Mouse (Mus musculus) midbrain, embryonic 12.5 days (tissue): ENCODE measurements around the gene Kif22. TPM values are rescaled to one million over a fixed set of nuclear protein-coding genes. Genes with fewer than 3 reads are reported as not detected.
A peak's percentile ranks its signal among the peaks of the same experiment; 100 is the strongest.

ENCODE experiments used
- ATAC-seq: fragments of 200-750 bp; cut with Nextera tagmentation; 2 replicates; pipeline ENCODE4 v1.8.0; 2017; ENCODE audit warnings: low read depth, moderate TSS enrichment, moderate library complexity; ENCODE audit not compliant: low FRiP score
- H3K27ac ChIP-seq: fragments of 300-500 bp; sonication (generic); replicated peaks from 2 replicates; pipeline ENCODE4 v1.5.1; 2016; ENCODE audit warnings: mild to moderate bottlenecking
- H3K27me3 ChIP-seq: fragments of 300-500 bp; sonication (generic); 2 replicates; pipeline ENCODE4 v1.6.1; 2016; ENCODE audit warnings: mild to moderate bottlenecking
- H3K36me3 ChIP-seq: fragments of 300-500 bp; sonication (generic); 2 replicates; pipeline ENCODE4 v1.6.1; 2016
- H3K4me1 ChIP-seq: fragments of 300-500 bp; sonication (generic); 2 replicates; pipeline ENCODE4 v1.6.1; 2016
- H3K4me2 ChIP-seq: fragments of 300-500 bp; sonication (generic); replicated peaks from 2 replicates; pipeline ENCODE4 v1.6.1; 2016; ENCODE audit warnings: mild to moderate bottlenecking, moderate library complexity
- H3K4me3 ChIP-seq: fragments of 300-500 bp; sonication (generic); 2 replicates; pipeline ENCODE4 v1.5.1; 2016; ENCODE audit warnings: mild to moderate bottlenecking
- H3K9ac ChIP-seq: fragments of 300-500 bp; sonication (generic); replicated peaks from 2 replicates; pipeline ENCODE4 v1.6.1; 2016; ENCODE audit warnings: mild to moderate bottlenecking, moderate library complexity
- H3K9me3 ChIP-seq: fragments of 300-500 bp; sonication (generic); 2 replicates; pipeline ENCODE4 v1.6.1; 2016; ENCODE audit warnings: mild to moderate bottlenecking
- WGBS: fragments of 180-500 bp; shearing (Covaris S2); methylation state at CpG from one replicate; pipeline ENCODE4 v1.1.7; 2016; 5-methylcytosine and 5-hydroxymethylcytosine counted together
- polyA plus RNA-seq: library from polyadenylated mRNA; unstranded; fragments of >200 nt; fragmentation: Nextera tagmentation; extraction: Ambion mirVana; gene quantifications from 2 replicates; pipeline ENCODE4 v1.2.1, GENCODE M21; 2016

Gene Kif22
- polyA plus RNA-seq, 1 experiment from 2014 or later = 136 TPM

GRCm38 (mm10) chr7:127020901-127021562, 21.2 kb downstream of the Kif22 start, which contains the start of the genes Gm42742 and Prrt2:
TSS of gene Gm42742 (minus strand) at chr7:127021097.
TSS of gene Prrt2 (minus strand) at chr7:127021211.
- Histone ChIP-seq H3K4me3 (peak within 1 kb of the TSS; percentile 47), H3K4me1 (peaks cover 78% of the 10 kb centered on the region), H3K9me3 (no peaks in the 10 kb centered on the region), H3K27ac (peak within 1 kb of the TSS; percentile 99), H3K4me2 (peak within 1 kb of the TSS; percentile 98), H3K9ac (peak within 1 kb of the TSS; percentile 69), H3K36me3 (peaks cover 30% of the 10 kb centered on the region), H3K27me3 (no peaks in the 10 kb centered on the region)
- WGBS = 2% methylated on average over 36 of the region's 37 CpGs
- peak; percentile 17; the same call in 1 of the 2 replicates for ATAC-seq

GRCm38 (mm10) chr7:127020491-127020890, 21.8 kb downstream of the Kif22 start:
- 22% methylated on average over 5 of the region's 5 CpGs for WGBS
- peak overlapping the region; percentile 69 for H3K9ac ChIP-seq

GRCm38 (mm10) chr7:127020031-127020430, 22.2 kb downstream of the Kif22 start:
- peak overlapping the region; percentile 99; the same call in 1 of the 2 replicates for H3K27ac ChIP-seq
- no peaks in the 10 kb centered on the region for H3K27me3 ChIP-seq
- H3K36me3 ChIP-seq = peaks cover 36% of the 10 kb centered on the region
- peak overlapping the region; percentile 47 for H3K4me3 ChIP-seq
- peak overlapping the region; percentile 98 for H3K4me2 ChIP-seq
- peak overlapping the region; percentile 69; the same call in 1 of the 2 replicates for H3K9ac ChIP-seq
- ATAC-seq = no peak
- H3K9me3 ChIP-seq = no peaks in the 10 kb centered on the region
- peaks cover 87% of the 10 kb centered on the region for H3K4me1 ChIP-seq
- WGBS = 58% methylated on average over 3 of the region's 3 CpGs

More at GRCm38 (mm10) chr7:127020491-127020890, 21.8 kb downstream of the Kif22 start:
- peaks cover 84% of the 10 kb centered on the region for H3K4me1 ChIP-seq
- H3K4me2 ChIP-seq = peak overlapping the region; percentile 98
- H3K4me3 ChIP-seq = peak overlapping the region; percentile 47
- no peaks in the 10 kb centered on the region for H3K27me3 ChIP-seq
- H3K36me3 ChIP-seq = peaks cover 32% of the 10 kb centered on the region
- ATAC-seq = no peak
- peak overlapping the region; percentile 99 for H3K27ac ChIP-seq
- no peaks in the 10 kb centered on the region for H3K9me3 ChIP-seq

GRCm38 (mm10) chr7:127019306-127019960, 22.8 kb downstream of the Kif22 start:
- Histone ChIP-seq H3K27ac (no peak overlapping the region), H3K4me3 (peak overlapping the region; percentile 47; the same call in 1 of the 2 replicates), H3K4me2 (peak overlapping the region; percentile 98), H3K4me1 (peaks cover 87% of the 10 kb centered on the region), H3K9me3 (no peaks in the 10 kb centered on the region), H3K9ac (peak overlapping the region; percentile 69; the same call in 1 of the 2 replicates), H3K27me3 (no peaks in the 10 kb centered on the region), H3K36me3 (peaks cover 36% of the 10 kb centered on the region)
- WGBS = 85% methylated on average over 14 of the region's 14 CpGs
- no peak for ATAC-seq

- ATAC-seq = no peak
- no peak overlapping the region for H3K4me2 ChIP-seq
- peaks cover 36% of the 10 kb centered on the region for H3K36me3 ChIP-seq
- peak overlapping the region; percentile 61; the same call in 1 of the 2 replicates for H3K27ac ChIP-seq
- no peaks in the 10 kb centered on the region for H3K9me3 ChIP-seq
- H3K4me1 ChIP-seq = peaks cover 84% of the 10 kb centered on the region
- 0 out of 2 replicates have a peak overlapping the region, but pooled peaks have one; percentile 2 for H3K4me3 ChIP-seq
- 84% methylated on average over 15 of the region's 15 CpGs for WGBS
- peak overlapping the region; percentile 25 for H3K9ac ChIP-seq
- H3K27me3 ChIP-seq = no peaks in the 10 kb centered on the region
These were observed 23.6 kb downstream of the Kif22 start for GRCm38 (mm10) chr7:127018416-127019305.

- 61% methylated on average over 6 of the region's 6 CpGs for WGBS
- peak overlapping the region; percentile 61 for H3K27ac ChIP-seq
- no peaks in the 10 kb centered on the region for H3K9me3 ChIP-seq
- H3K4me3 ChIP-seq = no peak overlapping the region
- H3K27me3 ChIP-seq = no peaks in the 10 kb centered on the region
- 0 out of 2 replicates have a peak overlapping the region, but pooled peaks have one; percentile 5 for H3K4me2 ChIP-seq
- H3K36me3 ChIP-seq = peaks cover 36% of the 10 kb centered on the region
- H3K9ac ChIP-seq = peak overlapping the region; percentile 44; the same call in 1 of the 2 replicates
- H3K4me1 ChIP-seq = peaks cover 76% of the 10 kb centered on the region
- no peak for ATAC-seq
These were observed 24.3 kb downstream of the Kif22 start for GRCm38 (mm10) chr7:127017950-127018345.

- Histone ChIP-seq H3K4me1 (peaks cover 70% of the 10 kb centered on the region), H3K27me3 (no peaks in the 10 kb centered on the region), H3K36me3 (peaks cover 35% of the 10 kb centered on the region), H3K4me3 (peak within 1 kb of the TSS; percentile 74), H3K4me2 (peak within 1 kb of the TSS; percentile 91), H3K9me3 (no peaks in the 10 kb centered on the region), H3K27ac (peak within 1 kb of the TSS; percentile 95), H3K9ac (peak within 1 kb of the TSS; percentile 92)
- WGBS = 4% methylated on average over 39 of the region's 39 CpGs
- peak; percentile 79 for ATAC-seq
These were observed 25.0 kb downstream of the Kif22 start, which contains the start of gene Pagr1a for GRCm38 (mm10) chr7:127016971-127017949. TSS of gene Pagr1a (minus strand) at chr7:127017352.

GRCm38 (mm10) chr7:127016486-127016938, 25.8 kb downstream of the Kif22 start:
- ATAC-seq = peak; percentile 25
- Histone ChIP-seq H3K4me3 (peak overlapping the region; percentile 74), H3K4me1 (peaks cover 66% of the 10 kb centered on the region), H3K36me3 (peaks cover 39% of the 10 kb centered on the region), H3K9ac (peak overlapping the region; percentile 92), H3K9me3 (no peaks in the 10 kb centered on the region), H3K27ac (peak overlapping the region; percentile 95), H3K4me2 (peak overlapping the region; percentile 91), H3K27me3 (no peaks in the 10 kb centered on the region)
- WGBS = under 1% methylated on average over 20 of the region's 22 CpGs

GRCm38 (mm10) chr7:127016481-127016485, 26.0 kb downstream of the Kif22 start, which contains the start of gene Pagr1b:
TSS of gene Pagr1b (minus strand) at chr7:127016484.
- H3K4me1 ChIP-seq = peaks cover 64% of the 10 kb centered on the region
- peak within 1 kb of the TSS; percentile 74 for H3K4me3 ChIP-seq
- no peaks in the 10 kb centered on the region for H3K27me3 ChIP-seq
- H3K9me3 ChIP-seq = no peaks in the 10 kb centered on the region
- H3K27ac ChIP-seq = peak within 1 kb of the TSS; percentile 95
- H3K9ac ChIP-seq = peak within 1 kb of the TSS; percentile 92
- H3K4me2 ChIP-seq = peak within 1 kb of the TSS; percentile 91
- ATAC-seq = no peak
- peaks cover 39% of the 10 kb centered on the region for H3K36me3 ChIP-seq

- Histone ChIP-seq H3K4me1 (peaks cover 62% of the 10 kb centered on the region), H3K9ac (peak overlapping the region; percentile 92), H3K4me2 (peak overlapping the region; percentile 91), H3K27me3 (no peaks in the 10 kb centered on the region), H3K36me3 (peaks cover 39% of the 10 kb centered on the region), H3K9me3 (no peaks in the 10 kb centered on the region), H3K4me3 (peak overlapping the region; percentile 74), H3K27ac (peak overlapping the region; percentile 95)
- WGBS = 2% methylated on average over 10 of the region's 10 CpGs
- peak; percentile 27 for ATAC-seq
These were observed 26.2 kb downstream of the Kif22 start for GRCm38 (mm10) chr7:127016081-127016480.

- Histone ChIP-seq H3K9ac (no peak overlapping the region), H3K27ac (no peak overlapping the region)
- 96% methylated on average over 12 of the region's 12 CpGs for WGBS
These were observed 27.3 kb downstream of the Kif22 start for GRCm38 (mm10) chr7:127014993-127015392.

More at GRCm38 (mm10) chr7:127014993-127015392, 27.3 kb downstream of the Kif22 start:
- Histone ChIP-seq H3K4me3 (peak overlapping the region; percentile 74; the same call in 1 of the 2 replicates), H3K36me3 (peaks cover 43% of the 10 kb centered on the region), H3K9me3 (no peaks in the 10 kb centered on the region), H3K27me3 (no peaks in the 10 kb centered on the region), H3K4me2 (peak overlapping the region; percentile 91; the same call in 1 of the 2 replicates), H3K4me1 (peaks cover 51% of the 10 kb centered on the region)
- ATAC-seq = no peak
